Mouse (Mus musculus) heart, embryonic 11.5 days (tissue): Measurements from ENCODE around the gene Fam110a. TPM values are rescaled to one million over a fixed set of nuclear protein-coding genes. Genes with fewer than 3 reads are reported as not detected.

Experiments used
- ATAC-seq: fragments of 200-750 bp; cut with Nextera tagmentation; replicated peaks from 2 replicates; pipeline ENCODE4 v1.8.0; 2017; ENCODE audit warnings: moderate library complexity; ENCODE audit not compliant: insufficient number of reproducible peaks, low FRiP score, low TSS enrichment
- H3K27ac ChIP-seq: fragments of 300-500 bp; sonication (generic); 2 replicates; pipeline ENCODE4 v1.5.1; 2014; ENCODE audit warnings: mild to moderate bottlenecking, low read depth, low read length
- H3K27me3 ChIP-seq: fragments of 300-500 bp; sonication (generic); 2 replicates; pipeline ENCODE4 v1.6.1; 2014; ENCODE audit warnings: mild to moderate bottlenecking, low read length, mixed read lengths; ENCODE audit not compliant: control insufficient read depth, insufficient read depth
- H3K36me3 ChIP-seq: fragments of 300-500 bp; sonication (generic); 2 replicates; pipeline ENCODE4 v1.6.1; 2014; ENCODE audit warnings: mild to moderate bottlenecking, low read length, moderate library complexity, mixed read lengths; ENCODE audit not compliant: control insufficient read depth, insufficient read depth
- H3K4me1 ChIP-seq: fragments of 300-500 bp; sonication (generic); 2 replicates; pipeline ENCODE4 v1.6.1; 2014; ENCODE audit warnings: low read length; ENCODE audit not compliant: control insufficient read depth, insufficient read depth
- H3K4me2 ChIP-seq: fragments of 300-500 bp; sonication (generic); 2 replicates; pipeline ENCODE4 v1.6.1; 2014; ENCODE audit warnings: mild to moderate bottlenecking, moderate library complexity
- H3K4me3 ChIP-seq: fragments of 300-500 bp; sonication (generic); 2 replicates; pipeline ENCODE4 v1.5.1; 2014; ENCODE audit warnings: low read depth, low read length
- H3K9ac ChIP-seq: fragments of 300-500 bp; sonication (generic); 2 replicates; pipeline ENCODE4 v1.6.1; 2014; ENCODE audit warnings: mild to moderate bottlenecking, low read depth, low read length, moderate library complexity
- H3K9me3 ChIP-seq: fragments of 300-500 bp; sonication (generic); replicated peaks from 2 replicates; pipeline ENCODE4 v1.6.1; 2016; ENCODE audit warnings: low read length; ENCODE audit not compliant: control insufficient read depth
- WGBS: fragments of 180-500 bp; shearing (Covaris S2); extraction: QIAGEN DNeasy Blood & Tissue Kit; methylation state at CpG from one replicate; pipeline ENCODE4 v1.1.7; 2014; ENCODE audit not compliant: insufficient replicate concordance; 5-methylcytosine and 5-hydroxymethylcytosine counted together
- polyA plus RNA-seq: library from polyadenylated mRNA; unstranded; fragments of >200 nt; fragmentation: Nextera tagmentation; extraction: Ambion mirVana; gene quantifications from 2 replicates; pipeline ENCODE4 v1.2.1, GENCODE M21; 2014

Fam110a gene
- polyA plus RNA-seq, 1 experiment from 2014 or later, result 9.7 TPM

DNA sequence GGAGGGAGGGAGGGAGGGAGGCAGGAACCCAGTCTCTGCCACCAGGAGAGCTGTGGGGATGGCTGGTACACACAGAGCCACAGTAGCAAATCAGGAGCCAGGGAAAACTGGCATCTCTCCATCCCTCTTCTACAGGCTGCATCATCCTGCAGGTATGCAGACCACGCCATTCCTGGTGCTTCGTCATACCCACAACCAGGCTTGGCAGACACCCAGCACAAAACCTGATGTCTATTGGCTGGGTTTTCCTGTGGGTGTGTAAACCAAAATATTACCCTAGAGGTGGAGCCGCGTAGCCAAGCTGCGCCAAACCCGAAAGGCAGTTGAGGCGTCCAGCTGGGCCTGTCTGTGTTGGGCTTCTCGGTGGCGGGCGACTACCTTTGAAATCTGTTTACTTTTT lies 17.5 kb downstream of the Fam110a start:
- 0 out of 2 replicates have a peak, but pooled peaks cover 1% of the 10 kb centered on the region for H3K27me3 ChIP-seq
- H3K4me1 ChIP-seq, result peaks cover 17% of the 10 kb centered on the region; the same call in 1 of the 2 replicates
- H3K36me3 ChIP-seq, result no peaks in the 10 kb centered on the region
- no peaks in the 10 kb centered on the region for H3K9me3 ChIP-seq
- no peak overlapping the region for H3K4me3 ChIP-seq
- 59% methylated on average over 10 of the region's 10 CpGs for WGBS
- no peak for ATAC-seq
- no peak overlapping the region for H3K4me2 ChIP-seq
- H3K27ac ChIP-seq, result no peak overlapping the region
- no peak overlapping the region for H3K9ac ChIP-seq

DNA sequence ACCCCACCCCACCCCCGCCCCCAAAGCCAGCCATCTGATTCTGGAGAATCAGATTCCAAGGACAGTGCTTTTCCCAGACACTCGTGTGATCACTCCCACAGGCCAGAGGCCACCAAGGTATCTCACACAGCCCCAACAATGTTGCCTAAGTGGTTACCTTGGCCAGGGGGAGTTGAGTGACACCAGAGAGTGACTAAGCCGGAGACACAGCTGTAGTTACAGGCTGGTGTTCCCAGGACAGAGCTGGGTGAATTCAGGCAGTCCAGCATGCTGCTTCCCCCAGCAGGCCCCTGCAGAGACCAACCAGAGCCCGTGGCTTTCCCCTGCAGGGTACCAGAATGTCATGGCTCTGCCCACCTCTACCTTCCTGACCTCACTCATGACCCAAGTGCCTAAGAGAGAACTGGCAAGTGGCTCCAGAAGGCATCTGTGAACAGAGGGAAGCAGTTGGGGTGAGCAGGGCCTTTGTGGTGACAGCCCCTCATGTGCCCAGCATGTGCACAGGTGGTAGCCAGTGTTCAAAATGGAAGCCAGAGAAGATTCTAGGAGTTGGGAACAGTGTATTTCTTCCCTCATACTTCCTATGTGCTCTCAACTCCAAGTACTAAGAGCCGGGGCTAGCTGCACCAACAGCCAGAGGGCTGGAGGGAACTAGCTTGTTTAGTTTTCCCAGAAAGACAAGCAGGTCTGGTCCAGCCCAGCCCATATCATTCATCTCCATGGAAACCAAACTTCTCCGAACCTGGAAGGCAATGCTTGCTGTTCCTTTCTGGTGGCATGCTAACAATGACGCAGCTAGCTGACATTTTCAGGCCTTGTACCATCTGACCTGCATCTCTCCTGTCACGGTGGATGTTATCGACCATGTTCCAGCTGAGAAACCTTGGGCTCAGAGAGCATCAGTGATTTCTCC lies 18.5 kb downstream of the Fam110a start:
- Histone ChIP-seq H3K4me2 (no peak overlapping the region), H3K36me3 (no peaks in the 10 kb centered on the region), H3K4me3 (no peak overlapping the region), H3K4me1 (peaks cover 19% of the 10 kb centered on the region; the same call in 1 of the 2 replicates), H3K9ac (no peak overlapping the region), H3K27ac (0 out of 2 replicates have a peak overlapping the region, but pooled peaks have one; percentile 15), H3K27me3 (no peaks in the 10 kb centered on the region), H3K9me3 (no peaks in the 10 kb centered on the region)
- 42% methylated on average over 9 of the region's 9 CpGs for WGBS
- ATAC-seq, result no peak

DNA sequence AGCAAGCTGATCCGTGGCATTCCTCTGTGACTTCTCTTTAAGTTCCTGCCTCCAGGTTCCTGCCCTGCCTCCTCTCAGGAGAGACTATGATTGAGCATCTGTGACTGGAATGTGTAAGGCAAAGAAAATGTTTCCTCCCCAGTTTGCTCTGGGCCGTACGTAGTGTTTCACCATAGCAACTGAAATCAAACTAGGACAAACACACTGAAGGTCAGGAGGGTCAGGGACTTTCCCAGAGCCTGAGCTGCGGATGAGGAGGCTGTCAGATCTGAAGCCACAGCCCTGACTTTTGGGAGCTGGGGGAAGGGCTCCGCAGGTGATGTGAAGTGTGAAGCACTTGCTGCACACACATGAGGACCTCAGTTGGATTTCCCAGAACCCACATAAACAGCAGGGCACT lies 20.7 kb downstream of the Fam110a start:
- H3K36me3 ChIP-seq, result no peaks in the 10 kb centered on the region
- peaks cover 16% of the 10 kb centered on the region; the same call in 1 of the 2 replicates for H3K4me1 ChIP-seq
- no peaks in the 10 kb centered on the region for H3K27me3 ChIP-seq
- no peak overlapping the region for H3K4me3 ChIP-seq
- ATAC-seq, result no peak
- no peaks in the 10 kb centered on the region for H3K9me3 ChIP-seq
- no peak overlapping the region for H3K9ac ChIP-seq
- no peak overlapping the region for H3K4me2 ChIP-seq
- no peak overlapping the region for H3K27ac ChIP-seq
- WGBS, result 24% methylated on average over 5 of the region's 5 CpGs

- no peaks in the 10 kb centered on the region for H3K9me3 ChIP-seq
Measured at GRCm38 (mm10) chr2:151956500-151957137, 23.4 kb downstream of the Fam110a start.

DNA sequence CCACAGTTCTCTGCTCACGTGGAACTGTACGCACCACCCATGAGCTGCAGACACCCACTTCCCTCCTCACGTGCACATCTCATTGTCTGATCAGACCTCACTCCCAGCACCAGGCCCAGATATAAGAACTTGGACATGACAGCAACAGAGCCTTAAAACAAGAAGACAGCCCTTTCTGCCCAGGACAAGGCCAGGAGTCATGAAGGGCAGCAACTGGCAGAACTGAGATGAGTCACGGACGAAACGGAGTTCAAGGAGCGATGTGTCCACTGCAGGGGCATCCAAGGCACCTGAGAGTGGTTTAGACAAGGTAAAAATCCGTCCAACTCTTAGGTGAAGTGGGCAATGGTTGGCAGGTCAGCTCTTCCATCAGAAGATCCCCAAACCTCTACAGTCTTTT lies 26.4 kb downstream of the Fam110a start:
- no peak for ATAC-seq
- Histone ChIP-seq H3K36me3 (no peaks in the 10 kb centered on the region), H3K4me1 (0 out of 2 replicates have a peak, but pooled peaks cover 3% of the 10 kb centered on the region), H3K9me3 (no peaks in the 10 kb centered on the region), H3K4me2 (no peak overlapping the region), H3K9ac (no peak overlapping the region), H3K4me3 (no peak overlapping the region), H3K27ac (no peak overlapping the region), H3K27me3 (no peaks in the 10 kb centered on the region)
- WGBS, result 81% methylated on average over 8 of the region's 8 CpGs

More at GRCm38 (mm10) chr2:151956500-151957137, 23.4 kb downstream of the Fam110a start:
- 56% methylated on average over 4 of the region's 4 CpGs for WGBS
- Histone ChIP-seq H3K27me3 (no peaks in the 10 kb centered on the region), H3K9ac (no peak overlapping the region), H3K4me2 (no peak overlapping the region), H3K27ac (no peak overlapping the region), H3K4me3 (no peak overlapping the region), H3K4me1 (0 out of 2 replicates have a peak, but pooled peaks cover 9% of the 10 kb centered on the region), H3K36me3 (no peaks in the 10 kb centered on the region)
- ATAC-seq, result no peak

DNA sequence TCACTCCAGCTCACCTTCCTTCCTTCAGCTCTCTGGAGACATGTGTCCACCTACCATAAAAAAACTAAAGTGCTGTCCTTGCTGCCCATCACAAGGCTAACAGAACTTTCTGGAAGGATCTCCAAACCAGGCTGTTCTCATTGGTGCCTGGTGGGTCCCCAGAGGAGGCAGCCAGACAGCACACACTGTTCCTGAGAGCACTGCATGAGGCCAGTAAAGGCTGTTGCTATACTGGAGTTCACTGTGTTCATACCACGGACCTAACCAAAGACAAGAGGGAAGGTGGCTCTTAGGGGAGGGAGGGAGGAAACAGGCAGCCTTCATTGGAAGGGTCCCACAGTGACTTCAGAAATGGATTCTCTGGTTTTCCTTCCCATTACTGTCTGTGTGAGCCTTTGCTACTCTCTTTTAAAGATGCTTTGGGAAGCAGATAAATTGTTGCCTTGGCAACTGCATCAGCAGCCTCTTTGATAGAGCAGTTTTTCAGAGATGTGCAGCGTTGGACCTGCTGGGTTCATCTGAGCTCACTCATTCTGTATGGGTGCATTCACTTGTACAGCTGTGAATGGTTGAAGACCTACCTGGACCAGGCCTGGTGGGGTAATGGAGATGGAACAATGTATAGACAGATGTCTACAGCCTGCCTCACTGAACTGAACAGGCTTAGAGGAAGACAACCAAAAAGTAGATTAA lies 30.8 kb downstream of the Fam110a start:
- Histone ChIP-seq H3K27ac (no peak overlapping the region), H3K27me3 (peaks cover 5% of the 10 kb centered on the region), H3K9me3 (no peaks in the 10 kb centered on the region), H3K4me2 (no peak overlapping the region), H3K36me3 (no peaks in the 10 kb centered on the region), H3K9ac (no peak overlapping the region), H3K4me1 (no peaks in the 10 kb centered on the region), H3K4me3 (no peak overlapping the region)
- 65% methylated on average over 2 of the region's 2 CpGs for WGBS
- ATAC-seq, result no peak

- no peaks in the 10 kb centered on the region for H3K36me3 ChIP-seq
- H3K4me3 ChIP-seq, result no peak overlapping the region
- no peak overlapping the region for H3K27ac ChIP-seq
- no peaks in the 10 kb centered on the region for H3K4me1 ChIP-seq
- H3K9me3 ChIP-seq, result no peaks in the 10 kb centered on the region
- H3K4me2 ChIP-seq, result no peak overlapping the region
- peaks cover 5% of the 10 kb centered on the region for H3K27me3 ChIP-seq
- WGBS, result 75% methylated on average over 7 of the region's 7 CpGs
- ATAC-seq, result no peak
- no peak overlapping the region for H3K9ac ChIP-seq
Measured at GRCm38 (mm10) chr2:151948311-151948710, 31.7 kb downstream of the Fam110a start.

DNA sequence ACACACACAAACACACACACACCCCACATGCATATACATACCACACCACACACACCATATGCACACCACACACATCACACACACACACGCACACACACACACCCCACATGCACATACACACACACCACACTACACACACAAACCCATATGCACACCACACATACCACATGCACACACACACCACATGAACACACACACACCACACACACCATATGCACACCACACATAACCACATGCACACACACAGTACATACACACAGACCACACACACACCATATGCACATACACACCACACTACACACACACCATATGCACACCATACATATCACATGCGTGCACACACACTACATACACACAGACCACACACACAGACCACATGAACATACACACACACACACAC lies 32.4 kb downstream of the Fam110a start:
- no peak for ATAC-seq
- no peak overlapping the region for H3K9ac ChIP-seq
- H3K4me2 ChIP-seq, result no peak overlapping the region
- no peak overlapping the region for H3K27ac ChIP-seq
- H3K9me3 ChIP-seq, result no peaks in the 10 kb centered on the region
- H3K4me1 ChIP-seq, result no peaks in the 10 kb centered on the region
- peaks cover 5% of the 10 kb centered on the region for H3K27me3 ChIP-seq
- H3K4me3 ChIP-seq, result no peak overlapping the region
- no peaks in the 10 kb centered on the region for H3K36me3 ChIP-seq
- WGBS, result 93% methylated on average over 2 of the region's 2 CpGs
